Mouse (Mus musculus): ENCODE measurements around the gene Atp6v0a1. TPM values are rescaled to one million over a fixed set of nuclear protein-coding genes. Genes with fewer than 3 reads are reported as not detected.
"Not testable (repeated sequence)": the region's sequence is repeated elsewhere in the genome, so short reads cannot be mapped to it uniquely, and the experiment has no call there.

Atp6v0a1 gene
- total and polyA plus RNA-seq, 2 experiments from 2014 or later = 162 to 179 TPM

DNA sequence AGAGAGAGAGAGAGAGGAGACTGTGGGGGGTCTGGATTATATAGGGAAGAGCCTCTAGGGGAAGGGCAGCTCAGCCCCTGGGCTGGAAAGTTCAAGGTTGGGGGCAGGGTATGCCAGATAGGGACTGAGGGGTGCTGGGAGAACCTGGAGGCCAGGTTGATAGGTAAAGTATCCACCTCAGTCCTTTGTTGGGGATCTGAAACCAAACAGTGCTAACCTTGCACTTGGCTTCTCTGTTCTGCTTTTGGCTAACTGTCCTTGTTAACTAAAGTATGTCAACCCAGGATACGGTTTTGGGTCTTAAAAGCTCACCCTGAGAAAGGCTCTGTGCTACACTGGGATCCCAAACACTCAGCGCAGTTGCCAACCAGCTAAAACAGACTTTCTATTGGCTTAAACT is 19.6 kb upstream of the Atp6v0a1 start:
- no peak for TF ChIP-seq CTCF (IDR thresholded peaks at IDR 0.05; ENCODE audit: low read depth)
- Histone ChIP-seq H3K4me1 (ENCODE audit: insufficient read depth) (no peaks in the 10 kb centered on the region), H3K4me3 (ENCODE audit: low read depth, low read length) (no peak overlapping the region), H3K27ac (ENCODE audit: low read depth, low read length) (no peak overlapping the region), H3K36me3 (ENCODE audit: insufficient read depth) (no peaks in the 10 kb centered on the region), H3K4me2 (ENCODE audit: low read depth) (no peak overlapping the region), H3K27me3 (ENCODE audit: insufficient read depth, low read length) (no peaks in the 10 kb centered on the region), H3K9me3 (ENCODE audit: low read length) (no peaks in the 10 kb centered on the region), H3K9ac (no peak overlapping the region)
- DNase-seq (no peak), ATAC-seq (no peak)
- WGBS = 62% methylated on average over 2 of the region's 2 CpGs

DNA sequence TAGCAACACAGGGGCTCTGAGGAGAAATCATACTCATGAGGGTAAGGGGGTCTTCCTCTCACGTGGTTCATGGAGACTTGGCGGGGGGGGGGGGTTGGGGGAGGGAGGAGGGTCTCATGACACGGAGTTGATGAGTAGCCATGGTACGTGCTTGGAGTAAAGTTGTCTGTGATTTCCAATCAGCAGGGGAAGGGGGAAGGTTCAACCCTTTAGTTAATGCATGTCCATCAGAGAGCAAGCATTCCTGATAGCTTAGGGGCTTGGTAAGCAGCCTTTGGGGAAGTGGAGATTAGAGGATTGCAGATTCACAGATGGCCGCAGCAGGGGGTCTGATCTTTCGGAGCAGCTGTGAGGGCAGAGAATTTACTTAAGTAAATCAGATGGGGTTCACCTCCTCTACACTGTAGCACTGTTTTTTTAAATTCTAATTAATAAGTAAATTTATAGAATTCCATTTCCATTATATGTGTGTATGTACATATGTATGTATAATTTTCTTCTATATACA is 18.2 kb upstream of the Atp6v0a1 start:
- H3K4me3 ChIP-seq (ENCODE audit: low read depth, low read length) = no peak overlapping the region
- ATAC-seq (no peak), DNase-seq (no peak)
- H3K27me3 ChIP-seq (ENCODE audit: insufficient read depth, low read length) = no peaks in the 10 kb centered on the region
- H3K36me3 ChIP-seq (ENCODE audit: insufficient read depth) = no peaks in the 10 kb centered on the region
- no peak for TF ChIP-seq CTCF (IDR thresholded peaks at IDR 0.05; ENCODE audit: low read depth)
- H3K27ac ChIP-seq (ENCODE audit: low read depth, low read length) = no peak overlapping the region
- WGBS = 22% methylated on average over 6 of the region's 6 CpGs
- no peak overlapping the region for H3K9ac ChIP-seq
- H3K4me1 ChIP-seq (ENCODE audit: insufficient read depth) = no peaks in the 10 kb centered on the region
- no peaks in the 10 kb centered on the region for H3K9me3 ChIP-seq (ENCODE audit: low read length)
- H3K4me2 ChIP-seq (ENCODE audit: low read depth) = no peak overlapping the region

DNA sequence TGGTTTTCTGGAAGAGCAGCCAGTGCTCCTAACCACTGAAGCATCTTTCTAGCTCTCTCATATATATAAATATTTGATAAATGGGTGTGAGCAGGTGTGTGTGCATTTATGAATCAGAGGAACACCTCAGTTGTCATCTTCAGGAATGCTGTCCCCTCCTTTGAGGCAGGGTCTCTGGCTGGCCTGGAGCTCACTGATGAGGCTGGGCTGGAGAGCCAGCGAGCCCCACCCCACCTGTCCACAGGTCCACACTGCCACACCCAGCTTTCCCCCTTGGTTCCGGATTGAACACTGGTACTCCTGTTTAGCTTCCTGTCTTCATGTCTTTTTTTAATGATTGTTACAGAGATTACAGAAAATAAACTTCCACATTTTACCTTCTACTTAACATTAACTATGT is 15.8 kb upstream of the Atp6v0a1 start:
- Histone ChIP-seq H3K27ac (ENCODE audit: low read depth, low read length) (no peak overlapping the region), H3K4me3 (ENCODE audit: low read depth, low read length) (no peak overlapping the region), H3K4me1 (ENCODE audit: insufficient read depth) (no peaks in the 10 kb centered on the region), H3K9me3 (ENCODE audit: low read length) (no peaks in the 10 kb centered on the region), H3K36me3 (ENCODE audit: insufficient read depth) (no peaks in the 10 kb centered on the region), H3K4me2 (ENCODE audit: low read depth) (no peak overlapping the region), H3K9ac (no peak overlapping the region), H3K27me3 (ENCODE audit: insufficient read depth, low read length) (no peaks in the 10 kb centered on the region)
- WGBS = 87% methylated on average over 2 of the region's 2 CpGs
- no peak for ATAC-seq
- no peak for DNase-seq
- TF ChIP-seq CTCF (IDR thresholded peaks at IDR 0.05; ENCODE audit: low read depth) = no peak

DNA sequence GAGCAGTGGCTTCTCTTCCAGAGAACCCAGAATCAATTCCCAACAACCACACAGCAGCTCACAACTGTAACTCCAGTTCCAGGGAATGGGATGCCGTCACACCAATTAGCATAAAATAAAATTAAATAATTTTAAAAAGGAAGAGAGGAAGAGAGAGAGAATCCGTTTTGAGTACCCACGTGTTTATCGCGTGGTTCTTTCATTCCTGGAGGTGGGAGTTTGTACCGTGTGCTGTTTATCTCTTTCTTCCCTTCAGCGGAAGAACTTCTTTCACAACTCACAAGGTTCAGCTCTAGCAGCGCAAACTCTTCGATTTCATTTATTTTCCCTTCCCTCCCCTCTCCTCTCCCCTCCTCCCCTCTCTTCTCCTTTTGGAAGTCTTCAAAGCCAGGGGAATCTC is 15.0 kb upstream of the Atp6v0a1 start:
- H3K4me1 ChIP-seq (ENCODE audit: insufficient read depth) = no peaks in the 10 kb centered on the region
- no peak for ATAC-seq
- no peaks in the 10 kb centered on the region for H3K27me3 ChIP-seq (ENCODE audit: insufficient read depth, low read length)
- no peak overlapping the region for H3K4me2 ChIP-seq (ENCODE audit: low read depth)
- DNase-seq = no peak
- no peaks in the 10 kb centered on the region for H3K9me3 ChIP-seq (ENCODE audit: low read length)
- 61% methylated on average over 9 of the region's 9 CpGs for WGBS
- H3K4me3 ChIP-seq (ENCODE audit: low read depth, low read length) = no peak overlapping the region
- H3K9ac ChIP-seq = no peak overlapping the region
- H3K27ac ChIP-seq (ENCODE audit: low read depth, low read length) = no peak overlapping the region
- no peak for TF ChIP-seq CTCF (IDR thresholded peaks at IDR 0.05; ENCODE audit: low read depth)
- H3K36me3 ChIP-seq (ENCODE audit: insufficient read depth) = no peaks in the 10 kb centered on the region

DNA sequence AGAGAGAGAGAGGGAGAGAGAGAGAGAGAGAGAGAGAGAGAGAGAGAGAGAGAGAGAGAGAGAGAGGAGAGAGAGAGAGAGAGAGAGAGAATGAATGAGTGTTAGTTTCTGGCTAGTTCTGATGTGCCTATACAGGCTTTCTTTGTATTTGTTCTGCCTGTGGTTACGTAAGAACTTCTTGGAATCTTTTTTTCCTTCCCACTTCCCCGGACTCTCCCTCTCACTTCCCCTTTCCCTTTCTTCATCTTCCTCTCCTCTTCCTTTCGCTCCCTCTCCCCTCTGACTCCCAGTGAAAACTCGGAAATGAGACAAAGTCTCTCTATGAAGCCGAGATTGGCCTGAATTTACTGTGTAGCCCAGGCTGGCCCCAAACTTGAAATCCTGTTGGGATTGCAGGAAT is 14.6 kb upstream of the Atp6v0a1 start:
- ATAC-seq (no peak), DNase-seq (no peak)
- H3K27ac ChIP-seq (ENCODE audit: low read depth, low read length) = no peak overlapping the region
- no peaks in the 10 kb centered on the region for H3K4me1 ChIP-seq (ENCODE audit: insufficient read depth)
- H3K36me3 ChIP-seq (ENCODE audit: insufficient read depth) = no peaks in the 10 kb centered on the region
- no peaks in the 10 kb centered on the region for H3K27me3 ChIP-seq (ENCODE audit: insufficient read depth, low read length)
- no peak overlapping the region for H3K4me3 ChIP-seq (ENCODE audit: low read depth, low read length)
- 80% methylated on average over 5 of the region's 5 CpGs for WGBS
- no peak for TF ChIP-seq CTCF (IDR thresholded peaks at IDR 0.05; ENCODE audit: low read depth)
- H3K9ac ChIP-seq = no peak overlapping the region
- H3K4me2 ChIP-seq (ENCODE audit: low read depth) = no peak overlapping the region
- H3K9me3 ChIP-seq (ENCODE audit: low read length) = no peaks in the 10 kb centered on the region

DNA sequence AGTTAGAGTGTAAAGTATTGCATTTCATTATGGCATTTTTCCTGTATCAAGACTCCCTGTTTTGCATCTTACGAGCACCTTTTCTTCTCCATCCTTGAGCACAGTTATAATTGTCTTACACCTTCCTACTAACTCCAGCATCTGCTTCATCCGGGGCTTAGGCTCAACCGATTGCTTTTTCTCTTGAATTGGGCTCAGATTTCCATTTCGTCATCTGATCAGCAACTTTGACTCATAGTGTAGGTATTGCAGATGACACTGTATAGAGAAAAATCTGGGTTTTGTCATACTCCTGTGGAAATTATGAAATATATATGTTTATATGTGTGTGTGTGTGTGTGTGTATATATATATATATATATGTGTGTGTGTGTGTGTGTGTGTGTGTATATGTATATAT is 12.8 kb upstream of the Atp6v0a1 start:
- Histone ChIP-seq H3K27ac (ENCODE audit: low read depth, low read length) (no peak overlapping the region), H3K9me3 (ENCODE audit: low read length) (no peaks in the 10 kb centered on the region), H3K4me2 (ENCODE audit: low read depth) (no peak overlapping the region), H3K4me3 (ENCODE audit: low read depth, low read length) (no peak overlapping the region), H3K27me3 (ENCODE audit: insufficient read depth, low read length) (no peaks in the 10 kb centered on the region), H3K9ac (no peak overlapping the region), H3K4me1 (ENCODE audit: insufficient read depth) (no peaks in the 10 kb centered on the region), H3K36me3 (ENCODE audit: insufficient read depth) (no peaks in the 10 kb centered on the region)
- WGBS = 86% methylated on average over 4 of the region's 4 CpGs
- ATAC-seq = no peak
- no peak for TF ChIP-seq CTCF (IDR thresholded peaks at IDR 0.05; ENCODE audit: low read depth)
- no peak for DNase-seq

DNA sequence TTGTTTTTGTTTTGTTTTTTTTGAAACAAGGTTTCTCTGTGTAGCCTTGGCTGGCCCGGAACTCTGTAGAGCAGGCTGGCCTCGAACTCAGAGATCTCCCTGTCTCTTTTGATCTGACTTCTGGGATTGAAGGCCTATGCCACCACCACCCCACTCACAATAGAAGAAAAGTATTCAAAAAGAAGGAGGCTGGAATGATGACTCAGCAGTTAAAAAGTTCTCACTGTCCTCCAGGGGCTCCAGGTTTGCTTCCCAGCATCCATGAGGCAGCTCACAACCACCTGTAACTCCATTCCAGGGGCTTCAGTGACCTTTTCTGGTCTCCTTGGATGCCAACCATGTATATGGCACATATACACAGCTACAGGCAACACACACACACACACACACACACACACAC is 10.4 kb upstream of the Atp6v0a1 start:
- ATAC-seq = no peak
- 82% methylated on average over 2 of the region's 2 CpGs for WGBS
- Histone ChIP-seq H3K4me3 (ENCODE audit: low read depth, low read length) (no peak overlapping the region), H3K36me3 (ENCODE audit: insufficient read depth) (no peaks in the 10 kb centered on the region), H3K27ac (ENCODE audit: low read depth, low read length) (no peak overlapping the region), H3K9me3 (ENCODE audit: low read length) (no peaks in the 10 kb centered on the region), H3K4me1 (ENCODE audit: insufficient read depth) (no peaks in the 10 kb centered on the region), H3K27me3 (ENCODE audit: insufficient read depth, low read length) (no peaks in the 10 kb centered on the region), H3K9ac (no peak overlapping the region), H3K4me2 (ENCODE audit: low read depth) (no peak overlapping the region)
- TF ChIP-seq CTCF (IDR thresholded peaks at IDR 0.05; ENCODE audit: low read depth) = no peak
- no peak for DNase-seq

DNA sequence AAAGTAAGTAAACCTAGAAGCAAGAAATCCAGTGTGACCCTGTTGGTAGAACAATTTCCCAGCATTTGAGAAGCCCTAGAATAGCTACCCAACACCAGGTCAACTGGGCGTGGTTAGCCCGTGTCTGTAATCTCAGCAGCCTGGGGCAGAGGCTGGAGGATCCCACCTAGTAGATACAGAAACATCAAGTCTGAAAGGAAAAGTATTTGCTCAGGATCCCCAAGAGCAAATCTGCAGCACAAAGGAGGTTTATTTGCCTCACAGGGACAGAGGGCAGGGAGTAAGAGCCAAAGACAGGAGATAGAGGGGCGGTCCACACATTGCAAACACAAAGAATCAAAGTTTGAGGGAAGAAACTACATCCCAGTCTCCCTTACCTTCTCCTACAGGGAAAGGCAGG is 10.0 kb upstream of the Atp6v0a1 start:
- ATAC-seq (no peak), DNase-seq (no peak)
- no peaks in the 10 kb centered on the region for H3K4me1 ChIP-seq (ENCODE audit: insufficient read depth)
- H3K9me3 ChIP-seq (ENCODE audit: low read length) = no peaks in the 10 kb centered on the region
- H3K27me3 ChIP-seq (ENCODE audit: insufficient read depth, low read length) = no peaks in the 10 kb centered on the region
- 72% methylated on average over 3 of the region's 3 CpGs for WGBS
- no peak overlapping the region for H3K27ac ChIP-seq (ENCODE audit: low read depth, low read length)
- no peak overlapping the region for H3K4me3 ChIP-seq (ENCODE audit: low read depth, low read length)
- H3K9ac ChIP-seq = no peak overlapping the region
- H3K4me2 ChIP-seq (ENCODE audit: low read depth) = no peak overlapping the region
- no peak for TF ChIP-seq CTCF (IDR thresholded peaks at IDR 0.05; ENCODE audit: low read depth)
- no peaks in the 10 kb centered on the region for H3K36me3 ChIP-seq (ENCODE audit: insufficient read depth)

DNA sequence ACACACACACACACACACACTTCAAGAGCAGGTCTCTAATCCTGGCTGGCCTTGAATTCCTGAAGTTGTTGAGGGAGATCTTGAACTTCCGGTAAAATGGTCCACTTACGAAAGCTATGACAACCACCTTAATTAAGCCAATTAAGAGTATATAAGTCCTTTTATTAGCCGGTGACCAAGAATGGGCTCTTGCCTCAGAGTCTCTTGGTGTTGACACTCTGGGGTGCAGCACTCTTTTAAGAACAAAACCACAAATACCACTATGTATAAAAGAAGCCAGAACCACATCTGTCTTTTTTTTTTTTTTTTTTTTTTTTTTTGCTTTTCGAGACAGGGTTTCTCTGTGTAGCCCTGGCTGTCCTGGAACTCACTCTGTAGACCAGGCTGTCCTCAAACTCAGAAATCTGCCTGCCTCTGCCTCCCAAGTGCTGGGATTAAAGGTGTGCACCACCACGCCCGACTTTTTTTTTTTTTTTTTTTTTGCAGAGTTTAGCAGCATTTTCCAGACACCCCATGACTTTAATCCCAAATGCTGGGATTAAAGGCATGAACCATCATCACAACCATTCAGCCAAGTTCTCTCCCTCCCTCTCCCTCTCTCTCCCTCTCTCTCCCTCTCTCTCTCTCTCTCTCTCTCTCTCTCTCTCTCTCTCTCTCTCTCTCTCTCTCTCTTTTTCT is 7.2 kb upstream of the Atp6v0a1 start:
- ATAC-seq; H3K4me2 ChIP-seq (ENCODE audit: low read depth); H3K27me3 ChIP-seq (ENCODE audit: insufficient read depth, low read length); H3K27ac ChIP-seq (ENCODE audit: low read depth, low read length); H3K4me3 ChIP-seq (ENCODE audit: low read depth, low read length); H3K9ac ChIP-seq; H3K9me3 ChIP-seq (ENCODE audit: low read length); DNase-seq; H3K4me1 ChIP-seq (ENCODE audit: insufficient read depth); H3K36me3 ChIP-seq (ENCODE audit: insufficient read depth): not testable (repeated sequence)
- WGBS = 67% methylated on average over 5 of the region's 6 CpGs
